Mouse (Mus musculus) retina, postnatal 1 day (tissue): ENCODE measurements around the gene Arcn1.

Source experiments
- DNase-seq: peaks from one replicate; pipeline ENCODE4 v3.0.0-alpha.2; 2012

Gene Arcn1

GRCm38 (mm10) chr9:44718937-44719631 is 48.6 kb downstream of the Arcn1 start:
- DNase-seq: no peak

- no peak for DNase-seq
Observed at GRCm38 (mm10) chr9:44717822-44718242, 49.8 kb downstream of the Arcn1 start.

GRCm38 (mm10) chr9:44716997-44717821 is 50.4 kb downstream of the Arcn1 start:
- DNase-seq: no peak

GRCm38 (mm10) chr9:44715705-44716362 is 51.8 kb downstream of the Arcn1 start:
- no peak for DNase-seq

- DNase-seq: no peak
Observed at GRCm38 (mm10) chr9:44715109-44715508, 52.5 kb downstream of the Arcn1 start.

DNA sequence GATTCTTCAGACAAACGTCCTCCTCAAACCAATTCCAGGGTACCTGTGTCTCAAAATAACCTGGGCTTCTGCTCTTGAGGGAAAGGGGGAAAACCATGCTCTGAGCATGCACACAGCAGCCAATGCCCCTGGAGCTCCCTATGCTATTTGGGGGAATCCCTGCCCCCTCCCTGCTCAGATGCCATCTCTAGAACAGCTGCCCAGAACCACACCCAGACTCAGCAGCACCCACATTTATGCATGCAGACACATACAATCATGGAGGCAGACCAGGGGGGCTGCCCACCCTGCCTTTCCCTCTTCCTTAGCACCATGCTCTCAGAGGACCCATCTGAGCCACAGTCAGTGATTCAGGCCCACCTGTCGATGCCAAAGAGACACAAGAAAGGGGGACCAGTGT is 54.1 kb downstream of the Arcn1 start:
- DNase-seq: no peak

DNA sequence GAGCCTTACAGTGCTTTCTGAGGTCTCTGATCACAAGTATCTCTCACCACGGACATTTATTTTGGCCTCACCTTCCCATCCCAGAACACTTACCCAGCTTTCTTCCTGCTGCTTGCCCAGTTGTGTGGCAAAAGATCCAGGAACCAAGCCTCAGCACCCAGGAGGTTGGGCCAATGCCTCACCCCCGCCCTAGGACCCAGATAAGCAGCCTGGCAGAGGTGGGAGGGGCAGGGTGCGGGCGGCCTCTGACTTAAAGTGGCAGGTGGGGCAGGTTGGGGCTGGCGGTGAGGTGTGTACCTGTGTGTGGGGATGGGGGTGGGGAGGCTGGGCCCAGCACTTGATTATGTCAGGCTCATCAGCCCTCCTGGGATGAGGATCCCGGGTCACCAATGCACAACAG is 54.6 kb downstream of the Arcn1 start:
- DNase-seq: no peak

DNA sequence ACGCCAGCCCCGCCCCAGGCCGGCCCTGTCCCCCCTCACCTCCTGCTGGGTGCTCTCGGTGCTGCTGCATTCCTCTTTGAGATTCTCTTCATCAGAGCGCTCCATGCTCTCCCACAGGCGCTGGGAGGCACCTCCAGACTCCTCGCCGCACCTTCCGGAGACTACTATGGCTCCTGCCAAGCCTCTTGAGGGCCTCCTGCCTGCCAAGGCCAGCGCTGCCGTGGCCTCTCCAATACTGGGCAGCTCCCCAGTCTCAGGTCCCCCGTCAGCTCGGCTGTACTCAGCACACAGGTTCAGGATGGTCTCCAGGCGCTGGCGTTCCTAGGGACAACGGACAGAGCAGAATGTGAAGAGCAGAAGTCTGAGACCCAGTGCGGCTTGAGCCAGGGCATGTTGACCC is 56.0 kb downstream of the Arcn1 start:
- no peak for DNase-seq

GRCm38 (mm10) chr9:44710213-44710612 is 57.4 kb downstream of the Arcn1 start:
- DNase-seq: no peak

- peak; percentile 77 for DNase-seq
Observed at GRCm38 (mm10) chr9:44709600-44709999, 58.0 kb downstream of the Arcn1 start.

- DNase-seq: peak; percentile 52
Observed at GRCm38 (mm10) chr9:44708925-44709324, 58.7 kb downstream of the Arcn1 start.

GRCm38 (mm10) chr9:44708429-44708765 is 59.2 kb downstream of the Arcn1 start:
- peak; percentile 73 for DNase-seq

DNA sequence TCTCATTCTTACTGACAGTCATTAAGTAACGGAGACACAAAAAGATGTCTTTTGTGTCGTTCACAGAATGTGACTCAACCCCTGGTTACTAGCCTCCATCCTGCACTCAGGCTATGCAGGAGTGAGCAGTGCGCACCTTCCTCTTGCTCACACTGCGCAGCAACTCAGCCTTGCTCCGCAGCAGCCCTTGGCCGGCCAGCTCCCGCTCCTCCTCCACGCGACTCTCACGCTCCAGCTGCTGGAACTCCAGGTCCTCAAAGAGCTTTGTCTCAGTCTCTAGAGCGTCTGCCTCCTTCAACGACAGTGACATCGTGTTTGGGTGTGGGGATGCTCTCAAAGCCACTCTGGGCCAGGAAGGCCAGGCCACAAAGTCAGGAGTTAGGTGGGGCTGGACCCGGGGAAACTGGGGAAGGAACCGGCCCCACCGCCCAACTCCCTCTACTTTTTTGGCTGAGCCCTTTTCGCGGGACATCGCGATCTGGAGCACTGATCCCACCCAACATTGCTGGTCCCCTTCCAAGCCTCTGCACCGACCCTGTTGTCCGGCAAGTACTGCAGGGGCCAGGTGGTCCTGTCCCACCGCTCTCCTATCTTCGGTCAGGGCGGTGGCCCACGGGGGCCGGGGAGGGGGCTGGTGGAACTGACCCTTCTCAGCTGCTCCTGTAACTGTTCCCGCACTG is 59.8 kb downstream of the Arcn1 start:
- peak; percentile 33 for DNase-seq

DNA sequence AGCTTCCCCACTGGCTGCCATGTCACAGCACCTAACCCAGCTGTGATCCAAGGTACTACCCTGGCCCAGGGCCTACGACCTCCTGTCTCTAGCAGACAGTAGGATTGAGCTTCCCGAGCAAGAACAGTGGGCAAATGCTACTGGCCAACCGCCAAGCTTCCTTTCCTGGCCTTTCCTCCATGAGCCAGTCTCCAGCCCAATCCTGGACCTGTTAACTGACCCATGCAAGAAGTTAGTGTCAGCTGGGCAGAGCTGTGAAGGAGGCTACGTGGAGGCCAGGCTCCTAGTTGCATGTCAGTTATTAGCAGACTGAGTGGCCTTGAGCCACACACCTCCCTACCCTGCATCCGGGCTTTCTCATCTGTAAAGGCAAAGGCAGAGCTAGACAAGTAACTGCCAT is 67.9 kb downstream of the Arcn1 start:
- DNase-seq: no peak

DNA sequence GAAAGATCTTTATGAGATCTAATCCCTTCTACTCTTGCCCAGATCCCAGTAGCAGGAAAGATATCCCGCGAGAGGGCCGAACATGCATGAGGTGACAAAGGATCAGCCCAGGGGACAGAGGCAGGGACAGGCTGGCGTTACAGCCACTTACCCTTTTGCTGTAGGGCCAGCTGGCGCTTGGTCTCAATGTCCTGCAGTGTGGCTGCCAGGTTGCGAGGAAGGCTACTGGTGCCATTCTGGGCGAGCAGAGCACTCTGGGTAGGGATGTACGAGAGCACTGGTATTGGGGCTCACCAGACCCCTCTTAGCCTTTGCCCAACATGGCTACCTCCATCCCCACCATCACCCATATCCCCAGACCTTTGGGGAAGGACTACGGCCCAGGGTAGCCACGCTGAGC is 68.4 kb downstream of the Arcn1 start:
- no peak for DNase-seq

DNA sequence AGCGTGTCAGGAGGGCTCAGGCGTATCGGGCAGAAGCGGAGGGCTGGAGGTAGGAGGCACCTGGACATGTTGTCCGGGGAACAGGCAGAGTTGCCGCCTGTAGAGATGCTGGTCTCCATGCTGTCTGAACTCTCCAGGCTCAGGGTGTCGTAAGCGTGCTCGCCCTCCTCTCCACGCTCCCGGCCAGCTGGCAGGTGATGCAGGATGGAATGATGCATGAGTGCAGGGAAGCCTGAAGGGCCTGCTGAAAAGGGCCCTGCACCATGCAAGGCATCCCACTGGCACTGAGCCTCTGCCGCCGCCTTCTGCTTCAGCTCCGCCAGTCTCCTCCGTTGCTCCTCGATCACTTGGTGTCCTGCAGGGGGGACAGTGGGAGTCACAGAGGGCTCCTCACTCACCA is 69.8 kb downstream of the Arcn1 start:
- DNase-seq: no peak

GRCm38 (mm10) chr9:44693071-44693470 is 74.6 kb downstream of the Arcn1 start:
- DNase-seq: no peak

GRCm38 (mm10) chr9:44691671-44692520 is 75.7 kb downstream of the Arcn1 start:
- DNase-seq: no peak
